Mouse (Mus musculus) left cerebral cortex, adult 2 months (tissue): Measurements from ENCODE around the gene Gkn1. TPM values are rescaled to one million over a fixed set of nuclear protein-coding genes. Genes with fewer than 3 reads are reported as not detected.

ENCODE experiments used
- DNase-seq, 2 experiments: peaks; one replicate each; pipeline ENCODE4 v3.0.0; 2021 to 2022; ENCODE audit warnings: low spot score in 2 of 2, mixed read lengths in 1 of 2; ENCODE audit errors: extremely low spot score in 1 of 2
- H3K27ac ChIP-seq: fragments of 200-600 bp; 2 replicates; pipeline ENCODE4 v1.8.1; 2022
- H3K4me3 ChIP-seq: fragments of 200-600 bp; 2 replicates; pipeline ENCODE4 v1.8.1; 2022
- CTCF ChIP-seq: fragments of 200-600 bp; IDR thresholded peaks from 2 replicates; pipeline ENCODE4 v1.8.1; 2022; ENCODE audit warnings: antibody characterized with exemption, mild to moderate bottlenecking, moderate library complexity
- intact Hi-C: fragments of 180-260 bp; cut with DNase I; formaldehyde crosslinking; loops from one replicate; pipeline ENCODE4 v1.15.1; 2025
- total RNA-seq, 2 experiments: library from RNA; stranded (reverse); gene quantifications; 2 replicates each; pipeline ENCODE4 v1.2.3; 2021

Gene Gkn1
- total RNA-seq, 2 experiments from 2014 or later, result 0.27 TPM; not detected in 1

- Histone ChIP-seq H3K27ac (no peak overlapping the region), H3K4me3 (no peak overlapping the region)
- intact Hi-C loops, result no loop called here
- TF ChIP-seq CTCF, result no peak
- DNase-seq, result no peak
These were observed 33.8 kb downstream of the Gkn1 start for GRCm38 (mm10) chr6:87316966-87317365.

GRCm38 (mm10) chr6:87312761-87313160, 38.0 kb downstream of the Gkn1 start:
- H3K4me3 ChIP-seq, result no peak overlapping the region
- intact Hi-C loops, result no loop called here
- no peak for DNase-seq
- no peak for TF ChIP-seq CTCF
- H3K27ac ChIP-seq, result no peak overlapping the region

- no peak overlapping the region for H3K27ac ChIP-seq
- DNase-seq, result no peak
- TF ChIP-seq CTCF, result no peak
- no peak overlapping the region for H3K4me3 ChIP-seq
- intact Hi-C loops, result no loop called here
These were observed 46.3 kb downstream of the Gkn1 start for GRCm38 (mm10) chr6:87304486-87304885.

- no peak for TF ChIP-seq CTCF
- no peak overlapping the region for H3K27ac ChIP-seq
- DNase-seq, result no peak
- intact Hi-C loops, result no loop called here
- no peak overlapping the region for H3K4me3 ChIP-seq
These were observed 48.0 kb downstream of the Gkn1 start for GRCm38 (mm10) chr6:87302746-87303145.

- Histone ChIP-seq H3K27ac (no peak overlapping the region), H3K4me3 (no peak overlapping the region)
- no peak for DNase-seq
- intact Hi-C loops, result no loop called here
- TF ChIP-seq CTCF, result no peak
These were observed 48.8 kb downstream of the Gkn1 start for GRCm38 (mm10) chr6:87301991-87302390.

Other genes starting within 250 kb of the Gkn1 start
- not detected for gene D6Ertd527e, start 246.2 kb downstream of the Gkn1 start, total RNA-seq
- 10 to 100 TPM; 12.7 to 15.7 TPM for gene Antxr1, start 15.1 kb downstream of the Gkn1 start, total RNA-seq
- gene Gkn2, start 22.4 kb upstream of the Gkn1 start, total RNA-seq, result not detected
- gene Gkn3, start 38.0 kb upstream of the Gkn1 start, total RNA-seq, result 1 to 10 TPM; 2.5 to 4.9 TPM
- gene Bmp10, start 78.1 kb upstream of the Gkn1 start, total RNA-seq, result not detected
- gene Arhgap25, start 182.3 kb upstream of the Gkn1 start, total RNA-seq, result 1 to 10 TPM; 8.5 to 9.6 TPM
- under 1 TPM; 0.18 to 0.33 TPM for gene Prokr1, start 239.8 kb upstream of the Gkn1 start, total RNA-seq